Mouse (Mus musculus) intestine, postnatal 0 days (tissue): ENCODE data around the gene Snx4. TPM values are rescaled to one million over a fixed set of nuclear protein-coding genes. Genes with fewer than 3 reads are reported as not detected.
"Not testable (repeated sequence)": the region's sequence is repeated elsewhere in the genome, so short reads cannot be mapped to it uniquely, and the experiment has no call there.

Source experiments
- ATAC-seq: fragments of 200-750 bp; cut with Nextera tagmentation; 2 replicates; pipeline ENCODE4 v1.8.0; 2017; ENCODE audit warnings: mild to moderate bottlenecking, moderate TSS enrichment, moderate library complexity
- H3K27ac ChIP-seq: fragments of 300-500 bp; sonication (generic); 2 replicates; pipeline ENCODE4 v1.5.1; 2014; ENCODE audit warnings: mild to moderate bottlenecking, low read depth, low read length, moderate library complexity
- H3K27me3 ChIP-seq: fragments of 300-500 bp; sonication (generic); replicated peaks from 2 replicates; pipeline ENCODE4 v1.6.1; 2014; ENCODE audit warnings: low read length, mixed read lengths; ENCODE audit not compliant: control insufficient read depth, insufficient read depth
- H3K36me3 ChIP-seq: fragments of 300-500 bp; sonication (generic); 2 replicates; pipeline ENCODE4 v1.6.1; 2014; ENCODE audit warnings: mild to moderate bottlenecking, moderate library complexity; ENCODE audit not compliant: control insufficient read depth, insufficient read depth
- H3K4me1 ChIP-seq: fragments of 300-500 bp; sonication (generic); replicated peaks from 2 replicates; pipeline ENCODE4 v1.6.1; 2014; ENCODE audit warnings: antibody characterized with exemption, low read length, mixed read lengths; ENCODE audit not compliant: control insufficient read depth, insufficient read depth
- H3K4me2 ChIP-seq: fragments of 300-500 bp; sonication (generic); replicated peaks from 2 replicates; pipeline ENCODE4 v1.6.1; 2014; ENCODE audit warnings: low read depth, mild to moderate bottlenecking, moderate library complexity
- H3K4me3 ChIP-seq: fragments of 300-500 bp; sonication (generic); 2 replicates; pipeline ENCODE4 v1.5.1; 2014; ENCODE audit warnings: low read depth, low read length
- H3K9ac ChIP-seq: fragments of 300-500 bp; sonication (generic); 2 replicates; pipeline ENCODE4 v1.6.1; 2014; ENCODE audit warnings: mild to moderate bottlenecking, low read depth, low read length
- H3K9me3 ChIP-seq: fragments of 300-500 bp; sonication (generic); 2 replicates; pipeline ENCODE4 v1.6.1; 2016; ENCODE audit warnings: mixed run types; ENCODE audit not compliant: control insufficient read depth
- CTCF ChIP-seq: sonication (generic); IDR thresholded peaks from 2 replicates; pipeline ENCODE4 v1.5.1; 2016; ENCODE audit warnings: low read depth, mild to moderate bottlenecking, control low read depth, antibody characterized with exemption, moderate library complexity
- WGBS: fragments of 180-500 bp; shearing (Covaris S2); extraction: QIAGEN DNeasy Blood & Tissue Kit; methylation state at CpG from one replicate; pipeline ENCODE4 v1.1.7; 2014; 5-methylcytosine and 5-hydroxymethylcytosine counted together
- polyA plus RNA-seq: library from polyadenylated mRNA; unstranded; fragments of >200 nt; fragmentation: Nextera tagmentation; extraction: Ambion mirVana; gene quantifications from 2 replicates; pipeline ENCODE4 v1.2.1, GENCODE M21; 2015

Gene Snx4
- polyA plus RNA-seq, result 103 and 105 TPM in 2 replicates

DNA sequence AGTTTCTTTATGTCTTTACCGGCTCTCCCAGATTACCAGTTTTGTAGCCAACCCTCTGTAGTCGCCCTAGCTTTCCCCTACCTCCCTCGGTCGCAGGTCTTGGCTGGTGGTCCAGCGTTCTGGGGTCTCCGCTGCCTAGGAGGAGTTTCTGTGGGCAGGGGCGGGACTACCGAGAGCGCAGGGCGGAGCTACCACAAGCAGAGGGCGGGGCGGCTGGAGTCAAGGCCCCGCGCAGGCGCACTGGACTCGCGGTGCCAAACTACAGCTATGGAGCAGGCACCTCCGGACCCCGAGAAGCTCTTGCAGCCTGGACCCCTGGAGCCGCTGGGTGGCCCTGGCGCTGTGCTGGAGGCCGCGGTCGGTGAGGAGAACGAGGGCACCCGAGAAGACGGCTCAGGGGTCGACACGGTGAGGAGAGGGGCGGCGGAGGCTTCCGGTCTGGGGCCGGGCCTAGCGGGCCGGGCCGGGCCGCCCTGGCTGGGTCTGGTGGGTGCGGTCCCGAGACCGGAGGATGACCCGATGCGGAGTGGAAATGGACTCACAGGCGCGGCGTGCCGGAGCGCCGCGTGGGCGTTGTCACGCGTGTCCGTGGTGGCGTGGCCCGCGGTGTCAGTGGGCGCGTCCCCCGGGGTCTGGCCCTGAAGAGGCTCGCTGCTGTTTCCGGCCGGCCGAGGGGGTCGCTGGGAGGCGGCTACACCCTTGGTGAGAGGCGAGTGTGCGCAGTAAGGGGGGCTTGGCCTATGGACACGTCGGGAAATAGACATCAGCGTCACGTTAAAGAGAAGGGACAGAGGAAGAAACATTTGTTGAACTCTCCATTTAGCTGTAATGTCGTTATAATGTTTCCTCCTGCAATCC, at the start of gene Snx4:
Snx4 (plus strand) TSS at position 249 of the 858 bp plus-strand sequence.
- Histone ChIP-seq H3K9ac (peak within 1 kb of the TSS; percentile 97), H3K27ac (peak within 1 kb of the TSS; percentile 97), H3K27me3 (no peaks in the 10 kb centered on the region), H3K4me1 (no peaks in the 10 kb centered on the region), H3K36me3 (no peaks in the 10 kb centered on the region), H3K9me3 (no peaks in the 10 kb centered on the region), H3K4me2 (peak within 1 kb of the TSS; percentile 71), H3K4me3 (peak within 1 kb of the TSS; percentile 89)
- no peak; the same call in 1 of the 2 replicates for TF ChIP-seq CTCF
- peak; percentile 92 for ATAC-seq
- WGBS, result under 1% methylated on average over 71 of the region's 72 CpGs

DNA sequence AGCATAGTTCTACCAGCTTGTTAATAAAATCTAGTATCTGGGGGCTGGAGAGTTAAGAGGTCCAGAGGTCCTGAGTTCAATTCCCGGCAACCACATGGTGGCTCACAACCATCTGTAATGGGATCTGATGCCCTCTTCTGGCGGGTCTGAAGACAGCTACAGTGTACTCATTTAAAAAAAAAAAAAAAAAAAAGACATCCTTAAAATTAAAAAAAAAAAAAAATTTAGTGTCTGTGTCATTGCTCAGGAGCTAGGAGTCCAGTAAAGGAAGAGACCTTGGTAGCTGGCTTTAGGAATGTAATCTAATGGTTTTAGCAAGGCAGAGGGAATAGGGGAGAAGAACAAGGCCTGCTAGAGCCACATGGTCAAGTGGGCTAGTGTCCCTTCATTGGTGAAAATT, 40.4 kb upstream of the Snx4 start:
- no peaks in the 10 kb centered on the region for H3K4me1 ChIP-seq
- no peaks in the 10 kb centered on the region for H3K27me3 ChIP-seq
- H3K9me3 ChIP-seq, result no peaks in the 10 kb centered on the region
- H3K27ac ChIP-seq, result no peak overlapping the region
- 78% methylated on average over 2 of the region's 2 CpGs for WGBS
- peaks cover 67% of the 10 kb centered on the region for H3K36me3 ChIP-seq
- peak; percentile 14; the same call in 1 of the 2 replicates for TF ChIP-seq CTCF
- ATAC-seq, result no peak
- H3K9ac ChIP-seq, result no peak overlapping the region
- H3K4me3 ChIP-seq, result no peak overlapping the region
- H3K4me2 ChIP-seq, result no peak overlapping the region

DNA sequence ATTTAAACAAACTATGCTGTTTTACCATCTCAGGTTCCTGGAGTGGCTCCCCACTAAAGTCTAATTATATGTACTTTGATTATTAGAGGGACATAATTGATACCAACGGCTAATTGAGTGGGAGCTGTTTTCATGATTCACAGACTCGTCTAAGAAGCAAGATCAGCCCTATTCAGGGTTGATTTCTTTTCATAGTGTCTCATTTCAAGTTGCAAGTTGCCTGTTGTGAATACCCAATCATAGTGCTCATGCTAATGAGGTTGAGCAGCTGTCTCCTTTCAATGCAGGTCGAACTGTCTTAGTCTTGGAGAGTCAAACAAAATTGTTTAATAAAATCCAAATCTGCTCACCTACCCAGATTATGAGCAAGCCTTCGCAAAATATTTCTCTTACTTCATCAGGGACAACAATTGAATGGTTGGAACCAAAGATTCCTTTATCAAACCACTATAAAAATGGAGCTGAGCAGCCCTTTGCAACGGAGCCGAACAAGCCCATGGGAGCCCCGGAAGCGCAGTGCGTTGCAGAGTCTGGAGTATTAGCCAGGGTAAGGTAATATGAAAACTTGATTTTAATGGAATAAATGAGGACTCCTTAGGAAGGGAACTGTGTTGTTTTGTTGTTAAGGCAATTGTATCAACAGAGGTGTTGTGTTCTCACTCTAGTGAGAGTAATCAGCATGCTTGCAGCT, 34.8 kb upstream of the Snx4 start:
- TF ChIP-seq CTCF, result no peak
- H3K9me3 ChIP-seq, result no peaks in the 10 kb centered on the region
- H3K4me1 ChIP-seq, result no peaks in the 10 kb centered on the region
- WGBS, result 80% methylated on average over 9 of the region's 9 CpGs
- no peak overlapping the region for H3K27ac ChIP-seq
- H3K36me3 ChIP-seq, result peaks cover 37% of the 10 kb centered on the region; the same call in 1 of the 2 replicates
- no peak overlapping the region for H3K4me3 ChIP-seq
- H3K9ac ChIP-seq, result no peak overlapping the region
- no peak overlapping the region for H3K4me2 ChIP-seq
- ATAC-seq, result no peak
- H3K27me3 ChIP-seq, result no peaks in the 10 kb centered on the region

DNA sequence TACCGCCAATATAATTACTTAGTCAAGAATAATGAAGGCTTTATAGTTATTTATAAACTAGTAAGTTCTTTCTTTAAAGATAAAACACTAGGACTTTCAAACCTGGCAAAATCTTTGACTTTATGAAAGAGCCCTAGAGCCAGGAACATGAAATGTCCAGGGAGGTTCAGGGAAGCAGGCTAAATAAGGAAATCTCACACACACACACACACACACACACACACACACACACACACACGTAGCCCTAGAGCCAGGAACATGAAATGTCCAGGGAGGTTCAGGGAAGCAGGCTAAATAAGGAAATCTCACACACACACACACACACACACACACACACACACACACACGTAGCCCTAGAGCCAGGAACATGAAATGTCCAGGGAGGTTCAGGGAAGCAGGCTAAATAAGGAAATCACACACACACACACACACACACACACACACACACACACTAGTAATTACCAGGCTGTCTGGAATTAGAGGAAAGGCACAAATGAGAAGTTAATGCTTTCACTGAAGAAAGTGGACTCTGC, 33.6 kb upstream of the Snx4 start:
- H3K9me3 ChIP-seq, H3K4me2 ChIP-seq, H3K9ac ChIP-seq, H3K4me3 ChIP-seq, H3K27me3 ChIP-seq, H3K4me1 ChIP-seq: not testable (repeated sequence)
- 0 out of 2 replicates have a peak overlapping the region, but pooled peaks have one; percentile 0 for H3K27ac ChIP-seq
- WGBS, result 54% methylated on average over 3 of the region's 3 CpGs
- peaks cover 35% of the 10 kb centered on the region; the same call in 1 of the 2 replicates for H3K36me3 ChIP-seq
- 0 out of 2 replicates have a peak, but pooled peaks have one; percentile 29 for ATAC-seq

DNA sequence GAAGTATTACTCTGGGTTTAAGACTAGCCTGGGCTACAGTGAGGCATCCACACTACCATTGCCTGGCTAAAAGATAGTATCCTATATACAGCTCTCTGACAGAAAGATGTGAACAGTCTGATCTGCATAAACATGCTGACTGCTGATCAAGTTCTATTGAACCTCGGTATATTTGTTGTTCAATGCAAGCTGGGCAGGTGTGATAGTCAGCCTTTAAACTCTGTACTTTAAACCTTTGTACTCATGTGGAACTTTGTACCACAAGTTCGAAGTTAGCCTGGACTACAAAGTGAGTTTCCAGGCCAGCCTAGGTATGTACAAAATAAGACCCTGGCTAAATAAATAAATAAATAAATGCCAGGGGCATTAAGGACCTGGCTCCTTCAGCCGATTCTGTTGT, 28.8 kb upstream of the Snx4 start:
- ATAC-seq, result no peak
- Histone ChIP-seq H3K4me2 (no peak overlapping the region), H3K27ac (no peak overlapping the region), H3K27me3 (no peaks in the 10 kb centered on the region), H3K9ac (no peak overlapping the region), H3K4me3 (no peak overlapping the region), H3K36me3 (peaks cover 38% of the 10 kb centered on the region), H3K4me1 (no peaks in the 10 kb centered on the region), H3K9me3 (no peaks in the 10 kb centered on the region)
- TF ChIP-seq CTCF, result no peak
- WGBS, result 71% methylated on average over 3 of the region's 3 CpGs

DNA sequence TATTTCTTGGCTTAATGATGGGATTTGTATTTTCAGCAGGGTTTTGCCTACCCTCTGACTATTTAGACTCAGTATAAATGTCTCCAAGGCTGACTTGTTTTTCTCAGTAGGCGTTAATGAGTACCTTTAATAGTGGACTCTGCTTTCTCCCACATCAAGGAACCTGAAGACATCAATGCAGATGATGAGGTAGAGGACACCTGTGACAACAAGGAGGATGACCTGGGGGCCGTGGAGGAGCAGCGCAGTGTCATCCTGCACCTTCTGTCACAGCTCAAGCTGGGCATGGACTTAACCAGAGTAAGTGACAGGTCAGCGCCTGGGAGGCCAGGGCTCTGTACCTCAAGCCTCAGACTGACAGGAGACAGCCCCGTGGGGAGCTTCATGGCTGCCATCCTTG, 26.9 kb upstream of the Snx4 start:
- no peak overlapping the region for H3K27ac ChIP-seq
- H3K9ac ChIP-seq, result no peak overlapping the region
- H3K27me3 ChIP-seq, result no peaks in the 10 kb centered on the region
- no peak for ATAC-seq
- H3K36me3 ChIP-seq, result peaks cover 51% of the 10 kb centered on the region
- H3K9me3 ChIP-seq, result no peaks in the 10 kb centered on the region
- H3K4me3 ChIP-seq, result no peak overlapping the region
- H3K4me2 ChIP-seq, result no peak overlapping the region
- 91% methylated on average over 5 of the region's 5 CpGs for WGBS
- no peak for TF ChIP-seq CTCF
- H3K4me1 ChIP-seq, result no peaks in the 10 kb centered on the region
